Mouse (Mus musculus) kidney, postnatal 0 days (tissue): Measurements from ENCODE around the gene Grap2. TPM values are rescaled to one million over a fixed set of nuclear protein-coding genes. Genes with fewer than 3 reads are reported as not detected.
A peak's percentile ranks its signal among the peaks of the same experiment; 100 is the strongest.

Source experiments
- ATAC-seq: fragments of 200-750 bp; cut with Nextera tagmentation; replicated peaks from 2 replicates; pipeline ENCODE4 v1.8.0; 2017; ENCODE audit warnings: low read depth, moderate number of reproducible peaks, moderate TSS enrichment, moderate library complexity; ENCODE audit not compliant: low FRiP score
- DNase-seq: peaks from one replicate; pipeline ENCODE4 v3.0.0-alpha.2; 2016; ENCODE audit warnings: low spot score
- H3K27ac ChIP-seq: fragments of 300-500 bp; sonication (generic); 2 replicates; pipeline ENCODE4 v1.5.1; 2014; ENCODE audit warnings: mild to moderate bottlenecking
- H3K27me3 ChIP-seq: fragments of 300-500 bp; sonication (generic); 2 replicates; pipeline ENCODE4 v1.6.1; 2014; ENCODE audit warnings: low read length, mixed read lengths; ENCODE audit not compliant: insufficient read depth
- H3K36me3 ChIP-seq: fragments of 300-500 bp; sonication (generic); 2 replicates; pipeline ENCODE4 v1.6.1; 2014; ENCODE audit warnings: low read length, mixed read lengths; ENCODE audit not compliant: insufficient read depth
- H3K4me1 ChIP-seq: fragments of 300-500 bp; sonication (generic); replicated peaks from 2 replicates; pipeline ENCODE4 v1.6.1; 2014; ENCODE audit warnings: antibody characterized with exemption, low read length, mixed read lengths; ENCODE audit not compliant: insufficient read depth
- H3K4me2 ChIP-seq: fragments of 300-500 bp; sonication (generic); 2 replicates; pipeline ENCODE4 v1.6.1; 2014; ENCODE audit warnings: mild to moderate bottlenecking, low read length, moderate library complexity, mixed read lengths
- H3K4me3 ChIP-seq: fragments of 300-500 bp; sonication (generic); replicated peaks from 2 replicates; pipeline ENCODE4 v1.5.1; 2014; ENCODE audit warnings: low read depth, low read length
- H3K9ac ChIP-seq: fragments of 300-500 bp; sonication (generic); 2 replicates; pipeline ENCODE4 v1.6.1; 2014; ENCODE audit warnings: low read depth, low read length
- H3K9me3 ChIP-seq: fragments of 300-500 bp; sonication (generic); replicated peaks from 2 replicates; pipeline ENCODE4 v1.6.1; 2016; ENCODE audit warnings: low read length, inconsistent platforms, mixed read lengths
- CTCF ChIP-seq: IDR thresholded peaks from 2 replicates; pipeline ENCODE4 v1.5.1; 2016; ENCODE audit warnings: antibody characterized with exemption, low read depth, mild to moderate bottlenecking, moderate library complexity
- WGBS: fragments of 180-500 bp; shearing (Covaris S2); extraction: QIAGEN DNeasy Blood & Tissue Kit; methylation state at CpG from one replicate; pipeline ENCODE4 v1.1.7; 2014; 5-methylcytosine and 5-hydroxymethylcytosine counted together
- polyA plus RNA-seq: library from polyadenylated mRNA; unstranded; fragments of >200 nt; fragmentation: Nextera tagmentation; extraction: Ambion mirVana; gene quantifications from 2 replicates; pipeline ENCODE4 v1.2.1, GENCODE M21; 2015

Gene Grap2
- polyA plus RNA-seq, 1 experiment from 2014 or later: 0.09 TPM

GRCm38 (mm10) chr15:80631311-80631710 is 58.9 kb downstream of the Grap2 start:
- 84% methylated on average over 2 of the region's 2 CpGs for WGBS
- no peak for TF ChIP-seq CTCF

GRCm38 (mm10) chr15:80632280-80632893 is 60.0 kb downstream of the Grap2 start:
- no peak for DNase-seq
- Histone ChIP-seq H3K9ac (no peak overlapping the region), H3K9me3 (no peaks in the 10 kb centered on the region), H3K27me3 (no peaks in the 10 kb centered on the region), H3K36me3 (no peaks in the 10 kb centered on the region), H3K27ac (no peak overlapping the region), H3K4me1 (no peaks in the 10 kb centered on the region), H3K4me3 (no peak overlapping the region), H3K4me2 (no peak overlapping the region)
- WGBS: 84% methylated on average over 13 of the region's 13 CpGs
- no peak for TF ChIP-seq CTCF
- ATAC-seq: no peak

More at GRCm38 (mm10) chr15:80631311-80631710, 58.9 kb downstream of the Grap2 start:
- Histone ChIP-seq H3K4me2 (no peak overlapping the region), H3K27me3 (no peaks in the 10 kb centered on the region), H3K4me3 (no peak overlapping the region), H3K36me3 (no peaks in the 10 kb centered on the region), H3K9ac (no peak overlapping the region), H3K4me1 (no peaks in the 10 kb centered on the region), H3K9me3 (no peaks in the 10 kb centered on the region), H3K27ac (no peak overlapping the region)
- ATAC-seq (no peak), DNase-seq (no peak)

- peak; percentile 76 for DNase-seq
- peak; percentile 69 for TF ChIP-seq CTCF
- H3K4me1 ChIP-seq: 0 out of 2 replicates have a peak, but pooled peaks cover 2% of the 10 kb centered on the region
These were observed 62.2 kb downstream of the Grap2 start for GRCm38 (mm10) chr15:80634391-80635193.

GRCm38 (mm10) chr15:80636757-80637372 is 64.5 kb downstream of the Grap2 start:
- H3K4me1 ChIP-seq: 0 out of 2 replicates have a peak, but pooled peaks cover 2% of the 10 kb centered on the region
- 50% methylated on average over 13 of the region's 13 CpGs for WGBS
- TF ChIP-seq CTCF: no peak
- no peak overlapping the region for H3K4me3 ChIP-seq
- no peak overlapping the region for H3K27ac ChIP-seq
- no peaks in the 10 kb centered on the region for H3K36me3 ChIP-seq
- ATAC-seq (no peak), DNase-seq (no peak)
- no peak overlapping the region for H3K9ac ChIP-seq
- H3K27me3 ChIP-seq: no peaks in the 10 kb centered on the region
- H3K9me3 ChIP-seq: no peaks in the 10 kb centered on the region
- no peak overlapping the region for H3K4me2 ChIP-seq

More at GRCm38 (mm10) chr15:80634391-80635193, 62.2 kb downstream of the Grap2 start:
- no peak overlapping the region for H3K4me2 ChIP-seq
- H3K27me3 ChIP-seq: no peaks in the 10 kb centered on the region
- no peaks in the 10 kb centered on the region for H3K9me3 ChIP-seq
- no peak overlapping the region for H3K9ac ChIP-seq
- no peak for ATAC-seq
- no peak overlapping the region for H3K4me3 ChIP-seq
- H3K36me3 ChIP-seq: no peaks in the 10 kb centered on the region
- H3K27ac ChIP-seq: no peak overlapping the region
- WGBS: 48% methylated on average over 11 of the region's 11 CpGs

GRCm38 (mm10) chr15:80639071-80639702 is 66.8 kb downstream of the Grap2 start:
- Histone ChIP-seq H3K4me2 (no peak overlapping the region), H3K27me3 (no peaks in the 10 kb centered on the region), H3K9ac (no peak overlapping the region), H3K4me3 (no peak overlapping the region), H3K4me1 (0 out of 2 replicates have a peak, but pooled peaks cover 2% of the 10 kb centered on the region), H3K9me3 (no peaks in the 10 kb centered on the region), H3K27ac (no peak overlapping the region), H3K36me3 (no peaks in the 10 kb centered on the region)
- WGBS: 25% methylated on average over 11 of the region's 11 CpGs
- TF ChIP-seq CTCF: no peak
- no peak for ATAC-seq
- DNase-seq: no peak

GRCm38 (mm10) chr15:80639874-80640273 is 67.5 kb downstream of the Grap2 start:
- Histone ChIP-seq H3K36me3 (no peaks in the 10 kb centered on the region), H3K27ac (no peak overlapping the region), H3K9ac (no peak overlapping the region), H3K4me2 (no peak overlapping the region), H3K4me1 (0 out of 2 replicates have a peak, but pooled peaks cover 2% of the 10 kb centered on the region), H3K9me3 (no peaks in the 10 kb centered on the region), H3K4me3 (no peak overlapping the region), H3K27me3 (no peaks in the 10 kb centered on the region)
- no peak for ATAC-seq
- TF ChIP-seq CTCF: no peak
- 87% methylated on average over 3 of the region's 3 CpGs for whole genome bisulfite sequencing
- no peak for DNase-seq
